Mouse (Mus musculus) bone marrow, adult 2 months (tissue): ENCODE measurements around the gene Bbs1.

Experiments
- CTCF ChIP-seq: fragments of 200-500 bp; IDR thresholded peaks from 2 replicates; pipeline ENCODE4 v1.5.1; 2011; ENCODE audit warnings: low read length, control low read depth; ENCODE audit not compliant: control insufficient read depth, insufficient read depth
- POLR2A ChIP-seq: fragments of 200-500 bp; IDR thresholded peaks from 2 replicates; pipeline ENCODE4 v1.6.1; 2011; ENCODE audit warnings: low read depth, mild to moderate bottlenecking, control low read depth, low read length, borderline replicate concordance; ENCODE audit not compliant: control insufficient read depth

DNA sequence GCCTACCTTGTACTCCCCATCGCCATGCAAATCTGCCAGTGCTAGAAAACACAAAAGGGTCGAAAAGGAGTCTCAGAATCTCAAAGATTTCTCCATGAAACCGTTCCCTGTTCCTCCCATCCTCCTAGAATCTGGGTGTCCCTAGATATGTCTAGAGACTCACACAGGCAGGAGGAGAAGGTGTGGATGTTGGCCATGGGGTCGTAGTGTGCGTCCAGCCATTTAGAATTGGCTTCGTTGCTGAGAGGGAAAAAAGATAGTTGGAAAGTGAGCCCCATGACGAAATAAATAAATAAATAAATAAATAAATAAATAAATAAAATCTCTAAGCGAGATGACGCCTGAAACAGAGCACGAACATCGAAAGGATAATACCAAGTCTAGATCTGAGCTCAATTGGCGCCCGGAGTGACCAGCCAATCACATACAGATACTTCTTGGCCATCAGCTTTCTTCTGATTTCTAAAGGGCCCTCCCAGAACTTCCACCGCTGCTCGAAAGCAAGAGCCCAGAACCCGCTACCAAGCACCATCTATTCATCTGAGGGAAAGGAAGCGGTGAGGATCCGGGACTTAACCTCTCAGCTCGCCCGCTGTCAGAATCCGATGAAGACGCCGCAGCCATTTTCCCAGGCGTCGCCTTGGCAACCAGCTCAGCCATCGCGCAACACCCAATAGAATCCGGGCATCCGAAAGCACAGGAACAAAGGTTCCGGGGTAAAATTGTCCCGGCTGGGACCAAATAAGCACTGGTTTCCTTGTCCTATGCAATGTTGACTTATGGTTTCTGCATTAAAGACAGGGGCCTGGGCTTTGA, at the start of gene Bbs1:
- no peak for TF ChIP-seq CTCF
- TF ChIP-seq POLR2A: no peak; the same call in 1 of the 2 replicates
